Mouse (Mus musculus) hindbrain, embryonic 13.5 days (tissue): Measurements from ENCODE around the gene Dmd. TPM values are rescaled to one million over a fixed set of nuclear protein-coding genes. Genes with fewer than 3 reads are reported as not detected.

Source experiments
- ATAC-seq: fragments of 200-750 bp; cut with Nextera tagmentation; 2 replicates; pipeline ENCODE4 v1.8.0; 2017; ENCODE audit warnings: moderate TSS enrichment; ENCODE audit not compliant: low FRiP score
- H3K27ac ChIP-seq: fragments of 300-500 bp; sonication (generic); 2 replicates; pipeline ENCODE4 v1.5.1; 2015; ENCODE audit warnings: inconsistent platforms, mild to moderate bottlenecking, moderate library complexity
- H3K27me3 ChIP-seq: fragments of 300-500 bp; sonication (generic); 2 replicates; pipeline ENCODE4 v1.6.1; 2015; ENCODE audit warnings: mild to moderate bottlenecking, inconsistent platforms
- H3K36me3 ChIP-seq: fragments of 300-500 bp; sonication (generic); 2 replicates; pipeline ENCODE4 v1.6.1; 2015; ENCODE audit warnings: mild to moderate bottlenecking, inconsistent platforms
- H3K4me1 ChIP-seq: fragments of 300-500 bp; sonication (generic); replicated peaks from 2 replicates; pipeline ENCODE4 v1.6.1; 2015; ENCODE audit warnings: inconsistent platforms
- H3K4me2 ChIP-seq: fragments of 300-500 bp; sonication (generic); 2 replicates; pipeline ENCODE4 v1.6.1; 2015; ENCODE audit warnings: inconsistent platforms, mild to moderate bottlenecking, moderate library complexity
- H3K4me3 ChIP-seq: fragments of 300-500 bp; sonication (generic); 2 replicates; pipeline ENCODE4 v1.5.1; 2015; ENCODE audit warnings: mild to moderate bottlenecking, inconsistent platforms
- H3K9ac ChIP-seq: fragments of 300-500 bp; sonication (generic); 2 replicates; pipeline ENCODE4 v1.6.1; 2015; ENCODE audit warnings: mild to moderate bottlenecking, inconsistent platforms
- H3K9me3 ChIP-seq: fragments of 300-500 bp; sonication (generic); 2 replicates; pipeline ENCODE4 v1.6.1; 2016; ENCODE audit warnings: inconsistent platforms
- WGBS: fragments of 180-500 bp; shearing (Covaris S2); methylation state at CpG from one replicate; pipeline ENCODE4 v1.1.7; 2015; 5-methylcytosine and 5-hydroxymethylcytosine counted together
- polyA plus RNA-seq: library from polyadenylated mRNA; unstranded; fragments of >200 nt; fragmentation: Nextera tagmentation; extraction: Ambion mirVana; gene quantifications from 2 replicates; pipeline ENCODE4 v1.2.1, GENCODE M21; 2015

Dmd gene
- polyA plus RNA-seq: 26.4 and 28.4 TPM in 2 replicates

- WGBS: 72% methylated on average over 3 of the region's 3 CpGs
- no peaks in the 10 kb centered on the region for H3K36me3 ChIP-seq
- no peaks in the 10 kb centered on the region for H3K27me3 ChIP-seq
- no peaks in the 10 kb centered on the region for H3K4me1 ChIP-seq
- H3K9me3 ChIP-seq: no peaks in the 10 kb centered on the region
- no peak within 1 kb of the TSS for H3K4me3 ChIP-seq
- no peak within 1 kb of the TSS for H3K27ac ChIP-seq
- H3K9ac ChIP-seq: no peak within 1 kb of the TSS
- H3K4me2 ChIP-seq: no peak within 1 kb of the TSS
- no peak for ATAC-seq
Measured at GRCm38 (mm10) chrX:82948630-82949029, at the start of gene Dmd. Gene Dmd, plus strand, starts transcription at chrX:82948870.

DNA sequence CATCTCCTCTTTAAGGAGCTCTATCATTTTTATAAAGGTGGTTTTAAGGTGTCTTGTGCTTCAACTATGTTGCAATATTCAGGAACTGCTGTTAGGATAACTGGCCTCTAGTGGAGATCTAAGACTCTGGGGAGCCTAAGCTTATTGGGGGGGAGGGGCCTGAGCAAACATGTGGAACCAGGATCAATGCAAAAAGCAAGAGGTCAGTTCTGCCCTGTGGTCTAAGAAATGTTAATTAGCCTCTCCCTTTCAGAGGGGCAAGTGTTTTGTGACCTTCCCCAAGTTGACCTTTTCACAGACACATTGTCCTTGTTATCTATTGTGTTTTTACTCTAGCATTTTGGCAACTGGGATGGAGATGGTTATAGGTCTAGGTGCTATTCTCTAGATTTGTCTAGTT is 47.2 kb upstream of the Dmd start:
- Histone ChIP-seq H3K27ac (no peak overlapping the region), H3K4me3 (no peak overlapping the region), H3K27me3 (no peaks in the 10 kb centered on the region), H3K4me2 (no peak overlapping the region), H3K4me1 (no peaks in the 10 kb centered on the region), H3K36me3 (no peaks in the 10 kb centered on the region), H3K9ac (no peak overlapping the region), H3K9me3 (no peaks in the 10 kb centered on the region)
- no peak for ATAC-seq

DNA sequence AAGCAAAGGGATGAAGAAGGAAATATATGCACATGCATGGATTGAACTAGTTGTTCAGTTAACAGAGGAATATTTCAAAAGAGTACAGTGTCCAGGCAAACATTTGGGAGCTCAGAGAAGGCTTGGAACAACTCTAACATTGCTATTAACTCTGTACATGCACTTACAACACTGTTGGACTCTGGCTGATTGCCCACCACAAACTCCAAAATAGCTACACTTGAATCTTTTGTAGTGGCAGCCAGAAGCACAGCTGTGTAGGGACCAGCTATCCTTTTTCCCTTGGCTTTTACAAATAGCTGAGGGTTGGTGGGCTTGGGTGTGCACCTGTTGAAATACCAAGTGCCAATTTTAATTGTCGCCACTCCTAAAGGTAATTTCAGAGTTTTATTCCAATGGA is 39.0 kb downstream of the Dmd start:
- WGBS: 100% methylated on average over 1 of the region's 1 CpGs
- no peaks in the 10 kb centered on the region for H3K4me1 ChIP-seq
- no peak overlapping the region for H3K4me3 ChIP-seq
- H3K9ac ChIP-seq: no peak overlapping the region
- no peak overlapping the region for H3K27ac ChIP-seq
- H3K36me3 ChIP-seq: no peaks in the 10 kb centered on the region
- no peak for ATAC-seq
- H3K4me2 ChIP-seq: no peak overlapping the region
- no peaks in the 10 kb centered on the region for H3K27me3 ChIP-seq
- H3K9me3 ChIP-seq: no peaks in the 10 kb centered on the region

- H3K27ac ChIP-seq: no peak overlapping the region
- H3K9me3 ChIP-seq: no peaks in the 10 kb centered on the region
- H3K27me3 ChIP-seq: no peaks in the 10 kb centered on the region
- no peak overlapping the region for H3K9ac ChIP-seq
- no peak for ATAC-seq
- no peak overlapping the region for H3K4me2 ChIP-seq
- H3K4me3 ChIP-seq: no peak overlapping the region
- no peaks in the 10 kb centered on the region for H3K4me1 ChIP-seq
- H3K36me3 ChIP-seq: no peaks in the 10 kb centered on the region
- WGBS: 55% methylated on average over 1 of the region's 1 CpGs
Measured at GRCm38 (mm10) chrX:83050190-83050589, 101.5 kb downstream of the Dmd start.

- no peaks in the 10 kb centered on the region for H3K9me3 ChIP-seq
- no peaks in the 10 kb centered on the region for H3K27me3 ChIP-seq
- ATAC-seq: no peak
- WGBS: 75% methylated on average over 2 of the region's 2 CpGs
- no peak overlapping the region for H3K27ac ChIP-seq
- no peaks in the 10 kb centered on the region for H3K4me1 ChIP-seq
- no peaks in the 10 kb centered on the region for H3K36me3 ChIP-seq
- no peak overlapping the region for H3K9ac ChIP-seq
- H3K4me2 ChIP-seq: no peak overlapping the region
- no peak overlapping the region for H3K4me3 ChIP-seq
Measured at GRCm38 (mm10) chrX:83116171-83116876, 167.7 kb downstream of the Dmd start.

DNA sequence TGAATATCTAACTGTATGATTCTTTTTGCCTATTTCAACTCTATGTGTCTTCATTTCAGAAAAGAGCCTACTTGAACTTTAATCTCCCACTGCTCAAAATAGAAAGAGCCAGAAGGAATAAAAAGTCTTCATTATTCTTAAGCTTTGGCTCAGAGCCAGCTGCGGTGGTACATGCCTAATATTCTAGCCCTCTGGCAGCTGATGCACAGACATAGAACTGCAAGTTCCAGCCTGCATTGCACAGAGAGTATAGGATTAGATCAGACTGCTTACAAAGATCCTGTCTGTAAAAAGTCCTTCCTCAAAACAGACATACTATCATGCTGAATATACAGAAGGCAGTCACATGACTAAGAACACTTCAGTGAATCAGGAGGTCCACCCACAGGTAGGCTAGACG is 168.5 kb downstream of the Dmd start:
- H3K9ac ChIP-seq: no peak overlapping the region
- no peaks in the 10 kb centered on the region for H3K4me1 ChIP-seq
- H3K4me2 ChIP-seq: no peak overlapping the region
- H3K27me3 ChIP-seq: no peaks in the 10 kb centered on the region
- H3K4me3 ChIP-seq: no peak overlapping the region
- H3K36me3 ChIP-seq: no peaks in the 10 kb centered on the region
- no peaks in the 10 kb centered on the region for H3K9me3 ChIP-seq
- H3K27ac ChIP-seq: no peak overlapping the region
- ATAC-seq: no peak
- 72% methylated on average over 2 of the region's 2 CpGs for WGBS

- Histone ChIP-seq H3K4me1 (no peaks in the 10 kb centered on the region), H3K27me3 (no peaks in the 10 kb centered on the region), H3K27ac (no peak overlapping the region), H3K4me2 (no peak overlapping the region), H3K36me3 (no peaks in the 10 kb centered on the region), H3K9me3 (no peaks in the 10 kb centered on the region), H3K4me3 (no peak overlapping the region), H3K9ac (no peak overlapping the region)
- WGBS: 84% methylated on average over 2 of the region's 2 CpGs
- no peak for ATAC-seq
Measured at GRCm38 (mm10) chrX:83220563-83220962, 271.9 kb downstream of the Dmd start.

GRCm38 (mm10) chrX:83221050-83221449 is 272.4 kb downstream of the Dmd start:
- no peak overlapping the region for H3K4me3 ChIP-seq
- no peaks in the 10 kb centered on the region for H3K4me1 ChIP-seq
- H3K9me3 ChIP-seq: no peaks in the 10 kb centered on the region
- H3K4me2 ChIP-seq: no peak overlapping the region
- no peaks in the 10 kb centered on the region for H3K27me3 ChIP-seq
- H3K27ac ChIP-seq: no peak overlapping the region
- H3K9ac ChIP-seq: no peak overlapping the region
- no peak for ATAC-seq
- WGBS: 60% methylated on average over 1 of the region's 1 CpGs
- no peaks in the 10 kb centered on the region for H3K36me3 ChIP-seq

DNA sequence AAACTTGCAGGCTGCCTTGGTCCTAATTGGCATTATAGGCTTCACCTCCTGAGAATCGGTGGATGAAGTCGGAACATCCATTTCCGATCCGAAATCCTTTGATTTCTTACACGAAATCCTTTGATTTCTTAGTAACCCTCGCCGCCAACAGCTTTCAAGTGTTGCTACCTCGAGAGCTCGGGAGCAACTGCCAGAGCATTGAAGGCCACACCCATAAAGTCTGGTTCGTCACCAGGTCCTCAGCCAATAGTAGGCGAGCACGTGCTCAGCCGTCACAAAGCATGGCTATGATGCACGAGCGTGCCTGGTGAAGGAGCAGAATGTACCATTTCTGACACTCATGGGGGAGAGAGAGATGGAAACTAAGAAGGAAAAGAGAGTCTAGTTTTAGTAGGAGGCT is 538.9 kb downstream of the Dmd start, which contains the start of gene Tsga8:
Gene Tsga8 (minus strand): TSS at position 327 of the 400 bp plus-strand sequence.
- no peak within 1 kb of the TSS for H3K27ac ChIP-seq
- no peak within 1 kb of the TSS for H3K4me3 ChIP-seq
- H3K9ac ChIP-seq: no peak within 1 kb of the TSS
- WGBS: 93% methylated on average over 15 of the region's 15 CpGs
- H3K4me1 ChIP-seq: no peaks in the 10 kb centered on the region
- no peaks in the 10 kb centered on the region for H3K36me3 ChIP-seq
- ATAC-seq: no peak
- H3K4me2 ChIP-seq: no peak within 1 kb of the TSS
- no peaks in the 10 kb centered on the region for H3K27me3 ChIP-seq
- H3K9me3 ChIP-seq: no peaks in the 10 kb centered on the region

- no peaks in the 10 kb centered on the region for H3K4me1 ChIP-seq
- no peaks in the 10 kb centered on the region for H3K36me3 ChIP-seq
- ATAC-seq: no peak
- H3K9me3 ChIP-seq: no peaks in the 10 kb centered on the region
- no peaks in the 10 kb centered on the region for H3K27me3 ChIP-seq
- 80% methylated on average over 1 of the region's 1 CpGs for WGBS
- no peak overlapping the region for H3K4me3 ChIP-seq
- H3K9ac ChIP-seq: no peak overlapping the region
- no peak overlapping the region for H3K4me2 ChIP-seq
- H3K27ac ChIP-seq: no peak overlapping the region
Measured at GRCm38 (mm10) chrX:83674998-83675397, 726.3 kb downstream of the Dmd start.

DNA sequence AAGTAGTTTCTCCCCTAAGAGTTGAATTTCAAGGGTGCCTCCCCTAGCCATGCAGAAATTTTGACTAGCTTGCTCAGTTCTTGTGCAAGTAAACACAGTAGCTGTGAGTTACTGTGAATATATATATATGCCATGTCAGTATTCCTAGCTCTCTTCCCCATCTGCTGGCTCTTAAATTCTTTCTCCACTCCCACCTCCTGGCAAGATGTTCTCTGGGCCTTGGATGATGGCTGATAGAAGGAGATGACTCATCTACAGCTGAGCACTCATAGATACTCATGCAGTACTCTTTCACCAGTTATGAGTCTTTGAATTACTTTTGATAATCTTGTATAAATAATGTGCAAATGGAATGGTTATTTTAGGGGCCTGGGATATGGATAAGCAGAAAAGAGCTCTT is 737.9 kb downstream of the Dmd start:
- Histone ChIP-seq H3K27me3 (no peaks in the 10 kb centered on the region), H3K27ac (no peak overlapping the region), H3K9me3 (no peaks in the 10 kb centered on the region), H3K4me3 (no peak overlapping the region), H3K4me1 (no peaks in the 10 kb centered on the region), H3K36me3 (no peaks in the 10 kb centered on the region), H3K9ac (no peak overlapping the region), H3K4me2 (no peak overlapping the region)
- ATAC-seq: no peak

GRCm38 (mm10) chrX:83740533-83740932 is 791.9 kb downstream of the Dmd start:
- H3K4me2 ChIP-seq: no peak overlapping the region
- H3K27me3 ChIP-seq: no peaks in the 10 kb centered on the region
- H3K4me1 ChIP-seq: no peaks in the 10 kb centered on the region
- ATAC-seq: no peak
- no peaks in the 10 kb centered on the region for H3K9me3 ChIP-seq
- no peak overlapping the region for H3K27ac ChIP-seq
- H3K36me3 ChIP-seq: no peaks in the 10 kb centered on the region
- no peak overlapping the region for H3K9ac ChIP-seq
- 9% methylated on average over 1 of the region's 1 CpGs for WGBS
- no peak overlapping the region for H3K4me3 ChIP-seq

- H3K9ac ChIP-seq: no peak overlapping the region
Measured at GRCm38 (mm10) chrX:83746301-83747008, 797.8 kb downstream of the Dmd start.

More at GRCm38 (mm10) chrX:83746301-83747008, 797.8 kb downstream of the Dmd start:
- H3K36me3 ChIP-seq: no peaks in the 10 kb centered on the region
- ATAC-seq: peak; percentile 61; the same call in 1 of the 2 replicates
- H3K27ac ChIP-seq: no peak overlapping the region
- no peaks in the 10 kb centered on the region for H3K9me3 ChIP-seq
- no peaks in the 10 kb centered on the region for H3K27me3 ChIP-seq
- H3K4me1 ChIP-seq: no peaks in the 10 kb centered on the region
- H3K4me3 ChIP-seq: no peak overlapping the region
- 27% methylated on average over 4 of the region's 4 CpGs for WGBS
- H3K4me2 ChIP-seq: no peak overlapping the region
